Mouse (Mus musculus): ENCODE results near the gene Chchd3.

- TF ChIP-seq CTCF (IDR thresholded peaks at IDR 0.05) (peak; percentile 46), EP300 (IDR thresholded peaks at IDR 0.05) (no peak)
Measured at GRCm38 (mm10) chr6:32749821-32750220, 310.2 kb downstream of the Chchd3 start.
